Mouse (Mus musculus) WW6 (cell line): ENCODE measurements around the gene Smoc2.

Experiments
- DNase-seq: peaks from one replicate; pipeline ENCODE4 v3.0.0-alpha.2; 2013; ENCODE audit warnings: low read depth, low spot score

Smoc2 gene

DNA sequence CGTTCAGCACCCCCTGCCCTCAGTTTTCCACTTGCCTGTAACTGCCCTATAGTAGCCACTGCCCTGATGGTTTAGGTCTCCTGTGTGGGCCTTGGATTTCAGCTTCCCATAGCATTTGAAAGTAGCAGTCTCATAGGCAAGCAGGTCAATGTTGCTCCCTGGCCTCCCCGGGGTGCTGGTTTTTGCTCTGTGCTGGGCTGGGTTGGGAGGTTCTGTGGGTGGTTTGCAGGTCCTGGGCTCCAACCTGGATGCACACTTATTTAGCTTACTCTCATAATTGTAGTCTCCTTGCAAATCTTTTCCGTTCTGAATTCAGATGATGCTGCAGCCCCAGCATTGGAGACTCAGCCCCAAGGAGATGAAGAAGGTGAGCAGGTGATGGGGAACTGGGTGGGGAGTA lies 67.6 kb downstream of the Smoc2 start:
- no peak for DNase-seq

DNA sequence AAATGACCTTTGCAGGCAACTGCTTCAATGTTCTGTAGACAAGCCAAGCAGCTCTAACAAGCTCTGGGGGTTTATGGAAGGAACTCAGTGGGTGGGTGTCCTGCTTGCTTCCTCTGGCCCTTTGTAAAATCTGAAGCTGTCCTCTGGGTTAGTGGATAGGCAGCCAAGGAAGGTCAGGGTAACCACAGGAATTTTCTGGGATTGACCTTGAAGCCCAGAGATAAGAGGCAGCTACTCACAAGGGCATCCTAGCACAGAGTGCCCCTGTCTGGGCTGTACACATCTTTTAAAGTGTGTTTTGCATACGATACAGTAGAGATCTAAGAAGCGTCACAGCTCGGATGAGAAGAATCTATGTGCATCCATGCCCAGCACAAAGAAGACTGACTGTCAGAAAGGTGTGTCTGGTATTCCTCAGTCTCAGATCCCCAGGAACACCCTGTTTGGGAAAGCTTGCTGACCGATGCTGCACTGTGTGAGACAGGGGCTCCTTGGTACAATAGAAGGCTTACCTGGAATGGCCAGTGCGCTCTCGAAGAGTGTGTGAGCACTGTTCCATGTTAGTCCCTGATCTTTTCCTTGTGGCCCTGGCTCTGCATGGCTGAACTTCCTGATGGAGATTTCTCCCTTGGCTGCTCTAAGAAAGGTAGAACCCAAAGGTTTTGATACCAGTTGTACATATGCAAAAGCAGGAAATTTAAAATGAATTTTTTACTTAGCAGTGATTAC lies 69.9 kb downstream of the Smoc2 start:
- no peak for DNase-seq

DNA sequence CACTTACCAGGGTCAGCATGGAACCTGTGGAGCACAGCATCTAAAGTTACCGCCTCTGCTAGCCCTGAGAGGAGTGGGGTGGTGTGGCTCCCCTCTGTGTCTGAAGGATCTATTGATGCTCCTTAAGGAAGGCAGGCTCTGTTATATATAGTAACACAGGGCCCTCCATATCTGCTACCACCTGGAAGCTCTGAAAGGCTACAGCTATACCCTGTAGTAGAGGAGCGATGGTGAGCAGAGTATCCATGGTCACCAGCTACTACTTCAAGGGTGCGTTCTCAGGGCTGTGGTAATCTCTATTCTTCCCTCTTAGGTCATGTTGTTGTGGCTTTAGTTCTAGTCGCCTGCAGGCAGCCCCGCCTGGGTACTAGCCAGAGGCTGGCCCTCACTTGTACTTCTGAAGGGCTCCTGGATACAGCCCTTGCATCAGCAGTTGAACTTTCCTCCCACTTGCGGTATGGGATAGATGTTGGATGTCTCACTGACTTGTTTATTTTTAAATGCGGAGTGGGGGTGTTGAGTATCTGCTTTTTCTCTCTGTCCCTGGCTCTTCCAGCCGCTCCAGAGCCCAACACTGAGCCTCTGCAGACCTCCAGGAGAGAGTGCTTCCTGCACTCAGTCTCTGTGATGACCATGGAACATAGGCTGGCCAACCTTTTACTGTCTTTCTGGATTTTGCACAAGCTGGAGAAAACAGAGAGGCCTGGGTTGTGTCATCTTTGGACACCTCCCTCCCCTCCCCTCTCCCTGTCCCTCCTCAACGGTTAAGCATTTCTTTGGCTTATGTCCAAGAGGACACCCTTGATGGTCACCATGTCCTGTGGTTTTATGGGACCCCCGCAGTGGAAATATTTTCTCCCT lies 74.1 kb downstream of the Smoc2 start:
- no peak for DNase-seq

DNA sequence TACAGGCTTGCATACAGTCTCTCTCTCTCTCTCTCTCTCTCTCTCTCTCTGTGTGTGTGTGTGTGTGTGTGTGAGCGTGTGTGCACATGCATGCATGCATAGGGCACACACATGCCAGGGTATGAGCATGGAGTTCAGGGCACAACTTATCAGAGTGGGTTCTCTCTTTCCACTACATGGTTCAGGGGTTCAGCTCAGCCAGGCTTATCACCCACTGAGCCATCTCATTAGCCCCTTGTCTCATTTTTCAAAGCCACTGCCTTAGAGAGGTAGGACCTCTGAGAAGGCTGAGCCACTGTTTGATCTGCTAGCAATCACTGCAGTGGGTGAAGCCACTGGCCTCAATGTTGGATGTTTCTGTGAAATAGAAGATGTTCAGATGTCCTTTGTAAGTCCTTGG lies 82.2 kb downstream of the Smoc2 start:
- no peak for DNase-seq

DNA sequence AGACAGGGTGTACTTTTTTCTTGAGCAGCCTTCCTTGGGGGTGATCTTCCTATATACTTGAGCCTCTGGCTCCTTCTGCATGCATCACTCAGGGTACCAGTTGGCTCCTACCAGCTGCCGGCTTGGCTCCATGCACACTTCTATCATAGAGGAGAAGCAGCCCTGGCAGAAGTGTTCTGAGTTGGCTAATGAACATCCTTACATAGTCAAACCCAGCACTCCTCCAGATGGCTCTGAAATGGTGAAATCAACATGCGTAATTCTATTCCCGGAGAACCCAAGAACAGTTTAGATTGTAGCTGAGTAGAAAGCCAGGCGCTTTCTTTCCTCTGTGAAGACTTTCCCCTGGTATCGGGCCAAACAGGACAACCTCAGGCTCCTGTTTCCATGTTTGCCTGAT lies 91.2 kb downstream of the Smoc2 start:
- no peak for DNase-seq

DNA sequence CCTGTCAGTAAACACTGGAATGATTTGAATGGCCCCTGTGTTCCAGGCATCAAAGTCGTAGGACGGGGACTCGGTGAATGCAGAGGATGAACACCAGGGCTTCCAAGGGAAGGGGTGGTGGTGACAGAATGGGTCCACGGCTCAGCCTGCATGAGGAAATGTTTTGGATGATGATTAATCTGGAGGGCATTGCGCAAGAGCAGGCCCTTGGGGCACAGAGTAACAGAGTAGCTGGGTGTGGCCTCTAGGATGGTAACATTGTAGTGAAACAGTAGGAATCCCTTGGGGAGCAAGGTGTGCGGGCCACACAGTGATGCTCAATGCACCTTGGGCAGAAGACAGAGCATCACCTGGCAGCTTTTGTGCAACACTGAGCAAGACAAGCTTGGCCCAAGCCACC lies 92.3 kb downstream of the Smoc2 start:
- DNase-seq, result no peak

DNA sequence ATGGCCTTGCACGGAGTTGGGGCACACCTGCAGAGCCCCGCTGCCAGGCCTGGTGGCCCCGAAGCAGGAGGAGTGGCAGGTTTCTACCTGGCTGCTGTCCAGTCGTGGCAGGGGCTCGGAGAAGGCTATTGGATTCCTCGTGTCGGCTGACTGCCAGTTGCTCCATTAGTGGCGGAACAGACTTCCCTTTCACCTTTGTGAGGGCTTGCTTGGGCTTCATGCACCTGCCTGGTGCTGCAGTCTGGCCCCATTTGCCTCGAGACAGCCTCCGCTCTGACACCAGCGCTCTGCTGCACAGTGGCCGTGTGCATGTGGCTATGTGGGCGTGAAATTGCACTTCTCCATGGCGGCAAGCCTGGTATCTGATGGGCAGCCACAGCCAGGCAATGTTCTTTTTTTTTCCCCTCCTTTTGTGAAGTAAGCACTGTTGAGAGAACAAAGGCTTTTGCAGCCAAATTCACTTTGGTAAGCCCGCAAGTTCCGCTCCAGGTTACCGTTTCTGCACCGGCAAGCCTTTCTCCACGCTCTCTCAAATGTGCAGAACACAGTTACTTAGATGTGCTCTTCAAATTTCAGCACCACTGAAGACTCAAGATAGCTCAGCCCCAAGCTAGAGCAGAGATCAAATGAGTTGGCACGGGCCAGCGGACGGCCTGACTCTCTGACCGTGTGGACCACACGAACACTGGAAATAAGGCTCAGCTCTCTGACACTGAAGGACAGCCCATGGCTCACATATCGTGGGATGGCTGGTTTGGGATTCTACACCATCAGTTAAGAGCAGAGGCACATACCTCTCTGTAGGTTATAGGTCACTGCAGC lies 93.2 kb downstream of the Smoc2 start:
- DNase-seq, result no peak

DNA sequence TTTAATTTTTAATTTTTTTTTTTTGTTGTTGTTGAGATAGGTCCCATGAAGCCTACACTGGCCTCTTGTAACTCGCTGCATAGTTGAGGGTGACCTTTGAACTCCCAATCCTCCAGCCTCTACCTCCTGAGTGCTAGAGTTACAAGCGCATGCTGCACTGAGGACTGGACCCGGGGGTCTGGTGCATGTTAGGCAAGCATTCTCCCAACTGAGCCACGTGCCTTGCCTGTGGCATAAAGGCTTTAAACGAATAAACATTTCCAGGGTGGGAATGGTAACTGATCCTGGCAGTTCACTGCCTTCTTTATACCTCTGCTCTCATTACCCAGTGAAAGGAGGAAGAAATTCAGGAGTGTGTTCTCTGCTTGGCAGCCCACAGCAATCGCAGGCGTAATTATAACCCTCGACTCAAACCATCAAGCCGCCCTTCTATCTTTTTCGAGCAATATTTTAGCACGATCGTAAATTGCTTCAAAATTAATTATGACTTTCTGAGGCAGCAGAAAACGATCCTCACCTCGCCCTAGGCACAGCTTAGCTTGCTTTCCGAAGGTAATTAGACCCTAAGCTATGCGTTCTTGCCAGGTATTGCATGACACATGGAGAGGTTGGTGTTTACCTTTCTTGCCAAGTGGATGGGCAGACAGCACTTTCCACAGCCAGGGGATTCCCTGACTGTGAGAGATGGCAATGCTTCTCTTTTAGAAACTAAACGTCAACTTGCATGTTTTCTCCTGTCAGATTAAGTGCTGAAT lies 99.6 kb downstream of the Smoc2 start:
- no peak for DNase-seq

DNA sequence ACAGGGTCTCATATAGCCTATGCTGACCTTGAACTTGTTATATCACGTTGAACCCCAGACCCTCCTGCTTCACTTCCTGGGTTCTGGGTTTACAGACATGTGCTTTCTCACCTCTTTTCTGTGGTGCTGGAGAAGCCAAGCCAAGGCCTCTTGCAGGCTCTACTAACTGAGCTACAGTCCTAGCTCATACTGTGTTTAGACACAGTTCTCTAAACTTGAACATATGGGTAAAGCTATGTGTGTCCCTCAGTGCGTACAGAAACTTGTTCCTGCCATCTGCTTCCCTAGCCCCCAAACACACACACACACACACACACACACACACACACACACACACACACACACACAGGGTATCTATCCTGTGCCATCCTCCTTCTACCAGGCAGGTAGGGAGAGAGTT lies 100.2 kb downstream of the Smoc2 start:
- DNase-seq, result no peak

DNA sequence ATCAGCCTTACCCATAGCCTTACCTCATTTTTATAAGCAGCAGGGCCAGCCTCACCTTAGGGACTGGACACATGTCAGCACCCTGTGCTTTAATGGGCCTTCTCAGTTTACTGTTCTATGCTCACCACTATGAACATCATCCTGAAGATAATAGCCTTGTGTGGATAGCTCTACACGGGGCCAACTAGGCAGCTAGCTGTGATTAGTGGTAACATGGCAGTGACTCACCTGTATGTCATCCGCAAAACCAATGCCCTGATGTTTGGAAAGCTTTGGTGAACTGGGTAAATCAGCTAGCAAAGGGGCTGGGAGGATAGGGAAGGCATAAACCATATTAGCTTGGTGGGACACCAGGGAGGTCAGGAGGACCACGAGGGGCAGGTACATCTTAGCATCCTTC lies 100.7 kb downstream of the Smoc2 start:
- DNase-seq, result no peak

DNA sequence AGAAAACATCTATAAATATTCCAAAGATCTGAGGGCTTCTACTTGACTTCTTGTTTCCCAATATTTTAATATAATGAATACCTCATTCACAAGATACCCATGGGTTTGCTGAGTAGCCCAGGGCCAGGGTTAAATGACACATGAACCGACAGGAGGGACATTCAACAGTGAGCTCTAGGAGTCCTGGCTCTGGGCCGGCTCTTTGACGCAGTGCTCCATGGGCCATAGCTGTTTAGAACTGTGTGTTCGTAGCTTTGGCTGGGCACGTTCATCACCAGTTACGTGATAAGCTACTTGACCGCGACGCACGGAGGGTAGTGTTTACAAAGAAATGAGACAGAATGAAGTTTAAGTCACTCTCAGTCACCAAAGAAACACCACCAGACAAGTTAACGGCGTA lies 101.2 kb downstream of the Smoc2 start:
- no peak for DNase-seq

DNA sequence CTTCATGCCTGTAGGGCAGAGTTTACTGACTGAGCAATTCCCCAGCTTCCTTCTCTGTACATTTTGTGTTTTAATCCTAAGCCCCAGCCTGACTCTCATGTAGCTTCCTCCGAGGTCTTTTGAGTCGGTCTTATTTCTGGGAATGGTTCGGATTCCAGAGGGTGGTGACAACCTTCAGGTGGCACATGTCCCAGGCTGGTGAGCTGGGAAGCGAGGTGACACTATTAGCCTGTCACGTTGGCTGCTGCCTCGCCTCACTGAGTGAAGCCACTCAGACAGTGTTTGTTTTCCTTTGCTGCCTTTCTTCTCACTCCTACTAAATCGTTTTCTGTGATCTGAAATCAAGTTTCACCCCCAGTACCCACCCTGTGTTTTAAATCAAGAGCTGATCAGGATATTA lies 102.2 kb downstream of the Smoc2 start:
- DNase-seq, result no peak

DNA sequence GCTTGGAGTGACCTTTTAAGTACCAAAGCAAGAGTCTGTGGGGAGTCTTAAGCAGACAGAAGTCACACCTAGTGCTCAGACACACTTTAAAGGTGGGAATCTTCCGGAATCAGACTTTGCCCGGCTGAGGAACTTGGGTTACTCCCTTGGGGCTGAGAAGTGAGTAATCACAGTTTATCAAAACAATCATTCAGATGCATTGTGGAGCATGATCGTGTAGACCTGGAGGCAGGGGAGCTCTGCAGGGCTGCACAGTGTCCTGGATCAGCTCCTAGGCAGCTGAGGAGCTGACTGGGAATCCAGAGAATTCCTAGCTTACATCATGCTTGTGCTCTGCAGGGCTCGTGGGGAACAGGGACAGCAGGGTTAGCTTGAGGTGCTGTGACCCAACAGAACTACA lies 104.7 kb downstream of the Smoc2 start:
- DNase-seq, result no peak

DNA sequence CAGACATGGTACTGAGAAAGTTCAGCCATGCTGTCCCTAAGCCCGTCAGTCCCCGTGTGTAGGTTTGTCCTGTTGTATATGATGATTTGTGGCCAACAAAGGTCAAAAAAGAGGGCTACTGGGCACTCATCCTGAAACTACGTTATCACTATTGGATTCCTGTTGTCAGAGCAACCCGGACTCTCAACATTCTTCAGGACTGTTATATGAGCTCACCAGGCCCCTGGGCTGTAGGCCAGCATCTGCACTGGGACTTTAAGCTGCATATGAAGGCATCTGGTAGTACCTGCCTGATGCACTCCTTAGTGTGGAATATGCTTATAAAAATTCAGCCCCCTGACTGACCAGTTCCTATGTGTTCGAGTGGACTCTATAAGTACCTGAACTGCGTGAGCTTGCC lies 105.7 kb downstream of the Smoc2 start:
- no peak for DNase-seq

DNA sequence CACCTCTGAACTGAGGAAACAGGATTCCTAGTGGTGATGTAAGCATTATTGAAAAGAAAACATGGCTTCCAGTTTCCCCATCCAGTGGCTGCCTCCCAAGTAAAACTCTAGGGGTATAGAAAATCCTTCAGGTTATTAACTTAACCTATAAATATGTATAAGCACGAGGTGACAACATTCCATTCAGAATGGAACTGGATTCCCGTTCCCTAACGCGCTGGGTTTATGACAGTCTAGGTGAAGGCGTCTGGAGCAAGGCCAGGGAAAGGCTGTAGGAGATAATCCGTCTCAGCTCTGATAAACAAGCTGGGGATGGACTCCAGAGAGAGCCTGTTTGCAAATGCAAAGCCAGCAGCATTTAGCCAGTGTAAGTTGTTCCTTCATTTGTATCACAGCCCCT lies 108.0 kb downstream of the Smoc2 start:
- no peak for DNase-seq

DNA sequence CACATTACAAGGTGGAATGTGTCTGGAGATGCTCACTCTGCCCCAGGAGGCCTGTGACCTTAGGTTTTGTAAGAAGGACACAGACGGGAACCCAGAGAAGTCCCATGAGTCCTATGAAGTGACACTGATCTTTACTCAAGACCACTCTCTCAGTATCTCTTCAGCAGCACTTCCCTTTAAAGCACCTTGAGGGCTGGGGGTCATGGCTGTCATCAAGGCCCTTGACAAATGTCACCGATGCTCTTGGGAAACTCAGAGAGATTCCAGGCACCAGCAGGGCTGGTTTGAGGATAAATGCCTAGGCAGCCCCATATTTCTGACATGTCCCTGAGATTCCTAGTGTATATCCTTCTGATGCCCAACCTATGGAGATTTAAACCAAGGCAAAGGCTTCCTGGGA lies 113.1 kb downstream of the Smoc2 start:
- DNase-seq, result no peak

DNA sequence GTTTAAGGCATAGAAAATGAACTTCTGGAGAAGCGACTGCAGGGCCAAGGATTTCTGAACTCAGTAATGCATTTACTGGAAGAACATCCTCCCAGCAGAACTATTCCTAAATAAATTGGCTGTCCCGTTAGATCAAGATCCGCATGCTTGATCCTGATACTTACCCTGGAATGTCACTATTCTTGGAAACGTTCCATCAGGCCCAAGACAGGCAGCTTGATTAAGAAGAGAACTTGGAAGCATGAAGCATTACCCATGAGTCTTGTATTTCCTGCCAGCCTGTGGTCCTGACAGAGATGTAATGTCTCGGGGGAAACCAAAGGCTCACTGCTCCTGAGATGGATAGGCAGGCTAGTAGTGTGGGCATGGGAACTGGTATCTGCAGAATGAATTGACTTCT lies 115.6 kb downstream of the Smoc2 start:
- no peak for DNase-seq

DNA sequence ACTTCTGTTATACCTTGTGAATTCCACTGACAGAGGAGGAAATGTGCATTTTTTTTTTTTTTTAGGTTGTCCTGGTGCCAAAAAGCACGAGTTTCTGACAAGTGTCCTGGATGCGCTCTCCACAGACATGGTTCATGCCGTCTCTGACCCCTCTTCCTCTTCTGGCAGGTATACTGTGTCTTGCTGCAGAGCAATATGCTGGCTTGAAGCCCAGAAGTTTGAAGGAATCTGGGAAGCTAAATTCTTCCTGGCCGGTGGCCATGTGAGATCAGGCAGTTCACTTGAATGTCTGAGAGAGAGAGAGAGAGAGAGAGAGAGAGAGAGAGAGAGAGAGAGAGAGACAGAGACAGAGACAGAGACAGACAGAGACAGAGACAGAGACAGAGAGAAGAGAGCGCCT lies 118.2 kb downstream of the Smoc2 start:
- DNase-seq, result no peak

DNA sequence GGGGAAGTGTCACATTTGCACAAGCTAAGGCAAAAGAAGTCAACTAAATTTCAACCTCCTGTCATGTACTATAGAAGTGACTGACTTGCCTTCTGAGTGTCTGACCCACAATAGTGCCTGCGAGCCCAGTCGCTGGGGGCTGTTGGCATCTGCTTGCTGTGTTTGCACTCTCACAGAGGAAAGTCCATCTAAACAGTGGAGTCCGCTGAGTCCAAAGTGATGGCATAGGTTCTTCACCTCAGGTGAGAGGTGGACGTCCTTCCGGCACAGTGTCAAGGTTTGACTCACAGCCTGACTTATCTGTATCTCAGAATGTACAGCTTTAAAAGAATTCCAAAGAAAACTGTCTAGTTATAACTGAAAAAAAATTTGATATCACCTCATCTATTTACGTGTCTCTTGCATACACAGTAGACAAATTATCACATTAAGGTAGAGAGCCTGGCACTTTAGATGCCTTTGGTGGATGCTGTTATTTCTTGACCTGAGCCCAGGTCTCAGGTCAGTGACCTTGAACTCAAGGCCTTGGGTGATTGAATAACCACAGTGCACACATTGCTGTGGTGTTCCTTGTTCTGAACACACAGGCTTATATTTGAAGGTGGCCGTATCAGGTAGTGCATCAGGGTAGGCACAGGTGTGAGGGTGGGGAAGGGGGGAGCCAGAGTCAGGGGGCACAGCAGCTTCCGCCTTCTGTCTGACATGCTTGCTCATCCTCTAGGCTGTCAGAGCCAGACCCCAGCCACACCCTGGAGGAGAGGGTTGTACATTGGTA lies 119.5 kb downstream of the Smoc2 start:
- DNase-seq, result no peak

DNA sequence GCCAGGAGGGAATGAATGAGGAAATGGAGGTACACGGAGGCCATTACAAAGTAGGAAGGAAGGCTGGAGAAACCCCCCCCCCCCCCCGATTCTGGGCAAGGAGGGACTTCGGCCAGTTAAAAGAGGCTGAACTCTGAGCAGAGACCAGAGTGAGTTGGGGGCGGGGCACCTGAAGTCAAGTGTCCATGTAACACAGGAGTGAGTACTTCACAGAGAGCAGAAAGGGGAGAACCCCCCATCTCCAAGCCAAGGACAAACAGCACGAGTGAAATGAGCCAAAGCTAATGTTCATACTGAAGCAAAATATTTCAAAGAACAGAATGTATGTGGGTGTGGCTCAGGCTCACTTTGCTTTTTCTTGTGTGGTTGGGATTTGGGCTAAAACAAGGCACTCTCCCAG lies 121.7 kb downstream of the Smoc2 start:
- DNase-seq, result no peak

DNA sequence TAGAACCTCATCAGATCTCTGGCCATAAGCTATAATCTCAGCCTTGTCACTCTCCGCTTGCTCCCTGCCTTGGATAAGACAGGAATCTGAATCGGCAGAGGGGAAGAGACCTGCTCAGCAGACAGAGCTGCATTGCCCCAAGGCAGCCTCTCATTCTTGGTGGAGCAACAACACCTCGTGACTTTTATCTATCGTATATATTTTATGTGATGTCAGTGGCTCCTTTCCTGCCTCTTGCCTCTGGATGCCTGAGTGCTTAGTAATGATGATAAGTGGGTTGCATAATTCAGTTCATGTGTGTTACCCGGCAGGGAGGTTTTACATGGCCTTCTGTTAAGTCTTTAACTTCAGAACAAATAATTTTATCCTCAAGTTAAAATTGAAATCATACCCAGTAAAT lies 128.6 kb downstream of the Smoc2 start:
- no peak for DNase-seq
